Mouse (Mus musculus) cerebellum, postnatal 36 days (tissue): Measurements from ENCODE around the gene Trpv4.

ENCODE experiments used
- DNase-seq, 2 experiments: peaks; one replicate each; pipeline ENCODE4 v3.0.0; 2021 to 2022; ENCODE audit warnings: mixed read lengths in 2 of 2

Gene Trpv4

DNA sequence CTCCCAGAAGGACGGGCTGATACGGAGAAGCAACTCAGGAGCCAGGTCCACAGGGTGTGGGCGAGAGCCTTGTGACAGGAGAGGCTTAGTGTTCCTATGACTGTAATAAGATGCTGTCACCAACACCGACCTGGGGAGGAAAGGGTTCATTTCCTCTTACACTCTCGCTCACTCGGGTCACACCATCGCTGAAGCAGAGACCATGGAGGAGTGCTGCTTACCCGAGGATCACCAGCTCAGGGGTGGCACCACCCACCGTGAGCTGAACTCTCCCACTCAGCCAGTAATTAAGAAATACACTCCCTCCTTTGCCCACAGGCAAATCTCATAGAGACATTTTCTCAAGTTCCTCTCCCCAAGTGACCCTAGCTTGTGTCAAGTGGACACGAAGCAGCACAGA is 69.8 kb downstream of the Trpv4 start:
- DNase-seq, result no peak

GRCm38 (mm10) chr5:114587908-114588307 is 70.3 kb downstream of the Trpv4 start:
- DNase-seq, result no peak

DNA sequence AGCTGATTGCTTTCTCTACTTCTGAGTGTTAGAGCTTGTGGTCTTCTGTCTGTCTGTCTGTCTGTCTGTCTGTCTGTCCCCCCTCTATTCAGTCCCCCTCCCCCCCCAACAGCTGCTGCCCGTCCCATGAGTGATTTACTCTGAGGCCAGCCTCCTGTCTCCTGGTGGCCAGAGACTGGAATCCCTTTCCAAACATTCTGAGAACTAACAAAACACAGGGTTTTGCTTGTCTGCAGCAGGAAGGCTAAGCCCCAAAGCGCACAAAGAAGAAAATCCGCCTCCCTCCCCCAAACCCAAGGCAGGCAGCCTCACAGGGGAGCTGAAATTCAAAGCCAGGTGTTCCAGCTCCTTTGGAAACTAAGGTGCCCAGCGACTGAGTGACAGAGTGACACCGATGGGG is 72.5 kb downstream of the Trpv4 start:
- DNase-seq, result no peak

- no peak for DNase-seq
Measured at GRCm38 (mm10) chr5:114584293-114585104, 73.7 kb downstream of the Trpv4 start.

GRCm38 (mm10) chr5:114583490-114584175 is 74.6 kb downstream of the Trpv4 start:
- no peak for DNase-seq

DNA sequence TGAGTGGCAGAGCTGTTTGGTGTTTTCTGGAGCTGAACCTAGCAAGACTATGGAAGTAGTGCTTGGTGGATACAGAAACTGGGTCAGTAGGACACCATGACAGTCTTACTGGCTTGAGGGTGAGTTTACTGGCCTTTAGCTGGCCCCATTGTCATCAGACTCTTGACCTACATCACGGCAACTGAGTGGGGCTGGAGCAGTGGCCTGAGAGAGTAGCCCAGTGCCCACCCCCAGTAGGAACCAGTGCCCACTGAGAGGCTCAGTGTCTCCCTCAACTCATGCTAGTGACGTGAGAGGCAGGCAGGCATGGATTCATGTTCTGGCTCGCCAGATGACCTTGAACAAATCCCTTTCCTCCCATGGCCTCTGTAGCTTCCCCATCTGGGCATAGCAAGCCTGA is 75.2 kb downstream of the Trpv4 start:
- DNase-seq, result no peak

DNA sequence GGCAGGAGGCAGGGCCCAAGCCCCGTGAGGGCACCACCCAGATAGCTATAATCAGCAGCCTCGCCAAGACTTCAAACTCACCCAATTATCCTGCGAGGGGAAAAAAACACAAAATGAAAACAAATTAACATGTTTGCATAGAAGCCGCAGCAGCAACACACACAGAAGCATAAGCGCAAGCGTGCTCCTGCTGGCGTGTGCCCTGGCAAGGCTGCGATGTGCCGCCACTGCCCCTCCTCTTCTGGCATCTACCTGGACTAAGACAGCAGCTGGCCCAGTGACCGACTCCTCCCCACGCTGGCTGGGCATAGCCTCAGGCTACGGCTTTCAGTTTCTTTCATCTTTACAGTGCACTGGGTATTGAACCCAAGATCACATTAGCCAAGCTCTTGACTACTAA is 76.7 kb downstream of the Trpv4 start:
- DNase-seq, result no peak

- DNase-seq, result no peak
Measured at GRCm38 (mm10) chr5:114579714-114580357, 78.4 kb downstream of the Trpv4 start.

DNA sequence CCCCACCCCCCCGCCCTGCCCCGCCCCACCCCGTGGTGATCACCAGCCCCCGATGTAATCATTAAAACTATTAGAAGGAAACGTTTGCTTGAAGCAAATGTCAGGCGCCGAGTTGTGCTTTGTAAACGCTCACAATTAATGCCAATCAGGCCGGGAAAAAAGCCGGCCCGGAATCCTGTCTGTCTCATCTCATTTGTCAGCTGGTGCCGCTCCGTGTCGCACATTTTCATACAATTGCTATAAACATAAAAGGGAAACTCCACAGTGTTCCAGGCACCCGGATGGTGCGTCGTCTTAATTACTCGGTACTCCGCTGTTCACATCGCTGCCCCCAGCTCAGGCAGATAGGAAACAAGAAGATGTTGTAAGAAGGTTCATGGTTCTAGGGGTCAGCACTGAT is 79.9 kb downstream of the Trpv4 start:
- no peak for DNase-seq

DNA sequence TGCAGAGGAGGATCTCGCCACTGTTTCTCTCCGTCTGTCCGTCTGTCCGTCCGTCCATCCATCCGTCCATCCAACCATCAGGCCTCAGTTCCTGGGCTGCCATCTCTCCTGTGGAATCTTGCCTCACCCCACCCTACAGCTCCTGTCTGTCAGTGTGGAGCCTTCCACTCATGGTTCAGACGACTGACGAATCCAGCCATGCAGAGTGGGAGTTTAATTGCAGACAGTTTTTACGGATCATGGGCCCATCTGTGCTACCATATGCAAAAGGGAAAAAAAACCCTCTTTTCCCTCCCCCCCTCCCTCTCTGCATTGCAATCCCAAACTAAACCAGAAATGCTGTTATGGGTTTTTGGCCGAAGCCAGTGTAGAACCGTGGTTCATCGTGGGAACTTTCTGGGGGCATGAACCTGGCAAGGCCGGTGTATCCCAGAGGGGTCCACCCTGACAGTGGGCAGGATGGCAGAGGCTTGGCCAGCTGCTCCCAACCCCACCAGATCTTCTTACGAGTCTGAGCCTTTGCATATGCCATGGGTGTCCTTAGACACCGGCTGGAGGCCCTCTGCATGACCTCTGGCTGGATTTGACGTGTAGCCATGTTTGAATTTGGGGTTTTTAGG is 82.1 kb downstream of the Trpv4 start:
- DNase-seq, result no peak

DNA sequence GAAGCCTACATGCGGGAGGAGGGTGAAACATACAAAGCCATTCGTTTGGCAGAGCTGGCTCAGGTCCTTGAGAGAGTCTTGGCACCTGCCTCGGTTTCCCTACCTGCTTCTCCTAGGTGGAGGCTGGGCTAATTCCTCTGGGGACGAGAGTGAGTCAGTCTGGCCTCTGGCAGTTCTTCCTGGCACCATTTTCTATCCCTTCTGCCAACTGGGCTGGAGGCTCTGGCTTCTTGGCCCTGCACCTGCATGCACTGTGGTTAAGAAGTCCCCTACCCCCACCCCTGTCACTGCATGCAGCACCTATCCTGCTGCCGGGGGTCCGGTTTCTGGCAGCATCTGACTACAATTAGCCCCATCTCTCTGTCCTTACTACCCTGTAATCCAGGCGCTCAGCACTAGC is 82.7 kb downstream of the Trpv4 start:
- DNase-seq, result peak; percentile 52 to 58

DNA sequence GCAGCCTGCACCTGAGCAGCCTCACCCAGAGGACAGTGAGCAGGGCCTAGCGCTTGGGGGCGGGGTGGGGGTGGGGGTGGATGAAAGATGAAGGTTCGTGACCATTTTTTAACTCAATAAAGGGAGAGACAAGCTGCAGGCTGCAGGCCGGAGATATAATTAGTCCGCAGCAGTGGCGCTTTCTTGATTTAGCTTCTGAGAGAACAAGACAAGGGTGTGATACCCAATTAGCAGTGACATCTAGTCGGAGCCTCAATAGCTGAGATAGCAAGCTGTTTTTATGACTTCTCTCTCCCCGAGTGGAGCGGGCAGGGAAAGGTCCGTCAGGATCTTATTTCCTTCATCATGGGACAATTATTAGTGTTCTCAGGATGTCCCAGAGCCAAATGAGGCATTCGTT is 83.2 kb downstream of the Trpv4 start:
- no peak for DNase-seq

- no peak for DNase-seq
Measured at GRCm38 (mm10) chr5:114573920-114574628, 84.1 kb downstream of the Trpv4 start.

DNA sequence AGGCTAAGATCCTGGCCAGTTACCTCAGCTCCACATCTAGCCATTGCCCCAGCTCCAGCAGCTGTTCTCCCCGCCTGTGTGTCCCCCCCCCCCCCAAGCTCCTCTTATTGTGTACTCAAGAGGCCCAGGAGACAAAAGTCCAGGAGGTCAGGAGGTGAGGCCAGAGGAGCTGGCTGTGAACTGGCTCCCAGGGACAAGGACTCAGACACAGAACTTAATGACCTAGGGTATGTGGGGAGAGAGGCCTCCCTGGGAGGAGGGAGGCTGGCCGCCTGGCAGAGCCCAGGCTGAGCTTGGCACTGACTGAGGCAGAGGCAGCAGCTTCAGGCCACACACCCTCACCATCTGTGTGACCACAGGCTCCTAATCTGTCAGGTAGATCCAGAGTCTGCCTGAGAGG is 85.2 kb downstream of the Trpv4 start:
- DNase-seq, result no peak
